Mouse (Mus musculus) heart, embryonic 11.5 days (tissue): ENCODE results near the gene Tcam1. TPM values are rescaled to one million over a fixed set of nuclear protein-coding genes. Genes with fewer than 3 reads are reported as not detected.
A peak's percentile ranks its signal among the peaks of the same experiment; 100 is the strongest.

Experiments used
- ATAC-seq: fragments of 200-750 bp; cut with Nextera tagmentation; replicated peaks from 2 replicates; pipeline ENCODE4 v1.8.0; 2017; ENCODE audit warnings: moderate library complexity; ENCODE audit not compliant: insufficient number of reproducible peaks, low FRiP score, low TSS enrichment
- H3K27ac ChIP-seq: fragments of 300-500 bp; sonication (generic); 2 replicates; pipeline ENCODE4 v1.5.1; 2014; ENCODE audit warnings: mild to moderate bottlenecking, low read depth, low read length
- H3K27me3 ChIP-seq: fragments of 300-500 bp; sonication (generic); 2 replicates; pipeline ENCODE4 v1.6.1; 2014; ENCODE audit warnings: mild to moderate bottlenecking, low read length, mixed read lengths; ENCODE audit not compliant: control insufficient read depth, insufficient read depth
- H3K36me3 ChIP-seq: fragments of 300-500 bp; sonication (generic); 2 replicates; pipeline ENCODE4 v1.6.1; 2014; ENCODE audit warnings: mild to moderate bottlenecking, low read length, moderate library complexity, mixed read lengths; ENCODE audit not compliant: control insufficient read depth, insufficient read depth
- H3K4me1 ChIP-seq: fragments of 300-500 bp; sonication (generic); 2 replicates; pipeline ENCODE4 v1.6.1; 2014; ENCODE audit warnings: low read length; ENCODE audit not compliant: control insufficient read depth, insufficient read depth
- H3K4me2 ChIP-seq: fragments of 300-500 bp; sonication (generic); 2 replicates; pipeline ENCODE4 v1.6.1; 2014; ENCODE audit warnings: mild to moderate bottlenecking, moderate library complexity
- H3K4me3 ChIP-seq: fragments of 300-500 bp; sonication (generic); 2 replicates; pipeline ENCODE4 v1.5.1; 2014; ENCODE audit warnings: low read depth, low read length
- H3K9ac ChIP-seq: fragments of 300-500 bp; sonication (generic); 2 replicates; pipeline ENCODE4 v1.6.1; 2014; ENCODE audit warnings: mild to moderate bottlenecking, low read depth, low read length, moderate library complexity
- H3K9me3 ChIP-seq: fragments of 300-500 bp; sonication (generic); replicated peaks from 2 replicates; pipeline ENCODE4 v1.6.1; 2016; ENCODE audit warnings: low read length; ENCODE audit not compliant: control insufficient read depth
- WGBS: fragments of 180-500 bp; shearing (Covaris S2); extraction: QIAGEN DNeasy Blood & Tissue Kit; methylation state at CpG from one replicate; pipeline ENCODE4 v1.1.7; 2014; ENCODE audit not compliant: insufficient replicate concordance; 5-methylcytosine and 5-hydroxymethylcytosine counted together
- polyA plus RNA-seq: library from polyadenylated mRNA; unstranded; fragments of >200 nt; fragmentation: Nextera tagmentation; extraction: Ambion mirVana; gene quantifications from 2 replicates; pipeline ENCODE4 v1.2.1, GENCODE M21; 2014

Tcam1 gene
- polyA plus RNA-seq, 1 experiment from 2014 or later, result 0.13 TPM

DNA sequence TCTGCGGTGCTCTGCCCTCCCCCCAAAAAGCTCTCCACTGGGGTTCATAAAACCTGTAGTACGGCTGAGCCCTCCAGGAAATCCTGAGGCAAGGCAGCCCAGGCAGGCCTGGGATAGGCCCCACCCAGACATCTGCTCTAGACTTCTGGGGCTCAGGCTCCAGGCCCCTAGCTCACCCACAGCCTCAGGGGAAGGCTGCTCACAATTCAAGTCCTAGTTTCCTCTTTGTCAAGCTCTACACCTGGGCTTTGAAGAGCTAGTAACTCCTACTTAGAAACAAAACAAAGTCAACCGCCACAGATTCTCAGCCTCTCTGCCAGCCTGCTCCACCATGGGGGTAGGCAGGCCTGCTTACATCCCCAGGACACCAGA is 7.4 kb upstream of the Tcam1 start:
- no peaks in the 10 kb centered on the region for H3K9me3 ChIP-seq
- peaks cover 30% of the 10 kb centered on the region for H3K36me3 ChIP-seq
- peaks cover 27% of the 10 kb centered on the region for H3K4me1 ChIP-seq
- no peak overlapping the region for H3K4me2 ChIP-seq
- H3K27ac ChIP-seq, result no peak overlapping the region
- no peak for ATAC-seq
- 36% methylated on average over 3 of the region's 3 CpGs for WGBS
- peak overlapping the region; percentile 46; the same call in 1 of the 2 replicates for H3K9ac ChIP-seq
- H3K4me3 ChIP-seq, result no peak overlapping the region
- no peaks in the 10 kb centered on the region for H3K27me3 ChIP-seq

DNA sequence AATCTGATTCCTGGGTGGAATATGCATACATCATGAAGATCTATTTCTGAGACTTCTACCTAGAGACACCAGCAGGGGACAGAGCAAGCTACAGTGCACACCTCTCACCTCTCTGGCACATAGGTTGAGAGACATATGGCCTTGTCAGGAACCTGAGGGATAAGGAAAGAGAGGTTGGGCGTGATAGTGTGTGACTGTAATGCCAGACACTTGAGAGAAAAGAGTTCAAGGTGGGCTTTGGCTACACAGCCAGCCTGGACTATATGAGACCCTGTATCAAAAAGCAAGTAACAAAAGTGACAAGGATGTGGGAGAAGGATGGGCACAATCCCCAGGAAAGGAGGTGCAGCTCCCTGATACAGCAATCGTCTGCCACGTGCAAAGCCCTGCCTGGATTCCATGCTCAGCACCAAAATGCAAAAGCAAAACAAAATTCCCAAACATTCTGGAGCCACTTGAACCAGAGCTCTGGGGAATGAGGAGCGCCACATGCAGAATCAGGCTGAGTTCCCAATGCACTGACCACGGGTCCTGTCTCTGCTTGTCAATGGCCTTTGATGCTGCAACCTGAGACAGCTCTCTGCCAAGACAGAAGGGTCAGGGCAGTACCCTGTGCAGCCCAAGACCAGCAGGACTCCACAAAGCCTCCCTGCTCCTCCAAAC is 5.2 kb upstream of the Tcam1 start:
- peak overlapping the region; percentile 84 for H3K9ac ChIP-seq
- H3K9me3 ChIP-seq, result no peaks in the 10 kb centered on the region
- ATAC-seq, result no peak
- 0 out of 2 replicates have a peak overlapping the region, but pooled peaks have one; percentile 0 for H3K27ac ChIP-seq
- whole genome bisulfite sequencing, result 38% methylated on average over 5 of the region's 5 CpGs
- peaks cover 33% of the 10 kb centered on the region for H3K4me1 ChIP-seq
- peak overlapping the region; percentile 79 for H3K4me3 ChIP-seq
- no peaks in the 10 kb centered on the region for H3K27me3 ChIP-seq
- peak overlapping the region; percentile 77 for H3K4me2 ChIP-seq
- H3K36me3 ChIP-seq, result peaks cover 8% of the 10 kb centered on the region

DNA sequence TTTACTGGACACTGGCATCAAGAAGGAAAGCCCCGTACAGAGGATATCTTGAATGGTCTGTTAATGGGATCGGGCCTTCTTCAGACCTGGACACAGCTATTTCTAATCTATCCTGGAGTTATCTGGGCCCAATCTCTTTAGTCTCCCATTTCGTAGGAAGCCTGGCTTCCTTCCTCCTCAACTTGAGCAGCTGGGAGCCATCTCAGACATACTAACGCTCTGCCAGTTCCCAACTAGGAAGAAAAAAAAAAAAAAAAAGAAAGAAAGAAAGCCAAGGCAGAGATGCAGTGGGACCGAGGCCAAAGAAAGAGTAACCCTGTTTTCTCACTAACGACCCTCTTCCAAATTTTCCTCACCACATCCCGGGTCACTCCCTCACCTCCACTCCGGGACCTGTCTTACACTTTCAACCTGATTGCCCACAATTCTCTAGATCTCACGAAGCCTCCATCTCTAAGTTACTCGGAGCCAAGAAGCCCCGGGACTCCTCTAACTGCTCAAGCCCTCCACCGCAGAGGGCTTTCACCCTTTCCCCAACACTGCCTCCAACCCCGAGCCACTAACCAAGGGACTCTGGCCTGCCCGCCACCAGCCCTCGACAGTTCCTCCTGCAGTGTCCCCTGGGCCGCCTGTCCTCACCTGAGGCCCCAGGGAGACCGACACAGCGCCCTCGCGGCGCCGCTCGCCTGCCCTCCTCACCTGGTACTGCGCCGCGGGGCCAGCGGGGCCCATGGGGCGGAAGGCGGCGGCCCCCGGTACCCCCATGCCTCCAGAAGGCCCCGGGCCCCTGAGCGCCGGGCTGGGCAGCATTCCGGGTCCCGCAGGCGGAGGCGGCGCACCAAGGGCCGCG is 4.5 kb upstream of the Tcam1 start:
- H3K9me3 ChIP-seq, result no peaks in the 10 kb centered on the region
- peak overlapping the region; percentile 79 for H3K4me3 ChIP-seq
- H3K27me3 ChIP-seq, result no peaks in the 10 kb centered on the region
- peak overlapping the region; percentile 77 for H3K4me2 ChIP-seq
- H3K9ac ChIP-seq, result peak overlapping the region; percentile 84
- peak; percentile 55 for ATAC-seq
- WGBS, result 1% methylated on average over 41 of the region's 41 CpGs
- H3K36me3 ChIP-seq, result peaks cover under 1% of the 10 kb centered on the region
- H3K4me1 ChIP-seq, result peaks cover 33% of the 10 kb centered on the region
- H3K27ac ChIP-seq, result peak overlapping the region; percentile 85

DNA sequence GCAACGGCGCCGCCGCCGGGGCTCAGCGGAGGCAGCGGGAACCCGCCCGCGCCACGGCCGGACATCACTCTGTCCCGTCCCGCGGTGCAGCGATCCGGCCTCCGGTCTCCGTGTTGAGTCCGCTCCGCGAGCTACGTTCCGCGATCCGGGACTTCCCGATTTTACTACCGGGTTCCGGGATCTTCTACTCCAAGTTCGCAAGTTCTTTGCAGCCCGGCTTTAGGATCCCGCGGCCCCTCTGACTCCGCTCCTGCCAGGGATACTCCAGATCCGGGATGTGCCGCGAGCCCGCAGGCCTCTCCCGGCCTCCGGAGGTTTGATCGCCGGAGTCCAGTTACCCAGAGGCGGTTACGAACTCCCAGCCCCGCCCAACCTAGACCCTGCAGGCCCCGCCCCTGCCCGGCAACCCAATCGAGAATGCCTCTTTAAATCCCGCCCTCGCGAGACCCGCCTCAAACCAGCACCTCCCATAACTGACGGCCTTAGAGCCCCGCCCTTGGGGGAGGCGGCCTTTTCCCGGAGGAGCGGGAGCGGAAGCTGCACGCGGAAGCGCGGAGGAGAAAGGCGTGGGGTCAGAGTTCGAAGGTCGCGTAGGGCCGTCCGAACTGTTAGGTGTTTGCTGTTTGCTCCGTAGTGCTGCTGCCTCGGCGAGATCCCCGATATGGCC is 3.7 kb upstream of the Tcam1 start, which contains the start of gene Smarcd2:
Smarcd2 (minus strand) TSS at position 329 of the 667 bp plus-strand sequence.
- ATAC-seq, result peak; percentile 90
- peak within 1 kb of the TSS; percentile 85 for H3K27ac ChIP-seq
- H3K4me2 ChIP-seq, result peak within 1 kb of the TSS; percentile 77
- H3K36me3 ChIP-seq, result no peaks in the 10 kb centered on the region; the same call in 1 of the 2 replicates
- under 1% methylated on average over 72 of the region's 72 CpGs for WGBS
- H3K9me3 ChIP-seq, result no peaks in the 10 kb centered on the region
- peak within 1 kb of the TSS; percentile 79 for H3K4me3 ChIP-seq
- no peaks in the 10 kb centered on the region for H3K27me3 ChIP-seq
- peak within 1 kb of the TSS; percentile 84 for H3K9ac ChIP-seq
- H3K4me1 ChIP-seq, result peaks cover 32% of the 10 kb centered on the region

DNA sequence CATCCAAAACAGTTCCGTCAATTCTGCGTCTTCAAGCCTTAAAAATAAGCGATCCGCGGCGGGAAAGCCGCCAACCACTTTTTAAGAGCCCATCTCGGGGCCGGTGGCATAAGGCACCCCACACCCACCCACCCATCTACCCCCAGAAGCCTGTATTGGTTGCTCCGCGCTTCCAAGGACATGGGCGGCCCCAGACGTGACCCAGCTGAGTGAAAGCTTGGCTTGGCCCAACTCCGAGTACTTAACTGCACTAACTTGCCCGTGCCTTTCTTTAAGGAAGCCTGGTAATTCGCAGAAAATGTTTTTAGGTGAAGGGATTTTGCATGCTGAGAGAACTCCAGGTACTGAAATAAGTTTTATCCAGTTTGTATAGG is 3.2 kb upstream of the Tcam1 start:
- Histone ChIP-seq H3K9ac (peak overlapping the region; percentile 72), H3K9me3 (no peaks in the 10 kb centered on the region), H3K27ac (peak overlapping the region; percentile 79), H3K27me3 (no peaks in the 10 kb centered on the region), H3K4me2 (peak overlapping the region; percentile 77), H3K36me3 (no peaks in the 10 kb centered on the region; the same call in 1 of the 2 replicates), H3K4me1 (peaks cover 27% of the 10 kb centered on the region), H3K4me3 (peak overlapping the region; percentile 79)
- ATAC-seq, result peak; percentile 12; the same call in 1 of the 2 replicates
- WGBS, result 11% methylated on average over 16 of the region's 16 CpGs

DNA sequence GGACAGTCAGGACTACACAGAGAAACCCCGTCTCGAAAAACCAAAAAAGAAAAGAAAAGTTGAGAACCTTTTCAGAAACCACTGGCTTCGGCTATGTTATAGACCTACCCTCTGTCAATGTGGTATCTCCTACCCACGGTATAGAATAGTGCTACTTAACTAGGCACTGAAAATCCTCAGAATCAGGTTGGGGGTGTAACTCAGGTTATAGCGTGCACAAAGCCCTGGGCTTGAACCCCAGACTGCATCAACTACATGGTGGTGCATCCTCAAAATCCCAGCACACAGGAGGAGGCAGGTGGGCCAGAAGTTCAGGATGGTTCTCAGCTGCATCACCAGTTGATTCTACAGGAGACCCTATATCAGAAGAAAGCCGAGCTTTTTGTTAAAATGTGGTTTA is 2.7 kb upstream of the Tcam1 start:
- Histone ChIP-seq H3K4me2 (peak overlapping the region; percentile 77), H3K9ac (no peak overlapping the region), H3K27me3 (no peaks in the 10 kb centered on the region), H3K4me1 (peaks cover 22% of the 10 kb centered on the region), H3K4me3 (no peak overlapping the region; the same call in 1 of the 2 replicates), H3K27ac (no peak overlapping the region), H3K9me3 (no peaks in the 10 kb centered on the region), H3K36me3 (no peaks in the 10 kb centered on the region; the same call in 1 of the 2 replicates)
- ATAC-seq, result no peak
- WGBS, result 90% methylated on average over 6 of the region's 6 CpGs

DNA sequence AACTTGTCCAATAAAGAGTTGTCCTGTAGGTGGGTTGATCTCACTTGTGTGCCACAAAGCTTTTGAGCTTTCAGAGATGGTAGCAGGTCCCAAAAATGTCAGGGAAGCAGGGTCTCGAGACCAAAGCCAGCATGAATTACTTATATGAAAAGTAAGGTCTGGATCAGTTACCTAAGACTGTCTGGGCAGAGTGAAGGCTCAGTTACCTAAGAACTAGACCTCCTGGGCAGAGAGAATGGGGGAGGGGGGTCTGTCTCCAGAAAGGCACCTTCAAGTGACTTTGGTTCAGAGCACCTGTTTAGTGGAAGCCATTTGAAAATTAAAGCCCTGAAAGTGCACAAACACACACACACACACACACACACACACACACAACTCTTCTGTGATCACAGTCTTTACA is 2.1 kb upstream of the Tcam1 start:
- H3K4me2 ChIP-seq, result no peak overlapping the region
- no peaks in the 10 kb centered on the region; the same call in 1 of the 2 replicates for H3K36me3 ChIP-seq
- no peak overlapping the region for H3K27ac ChIP-seq
- no peak overlapping the region for H3K4me3 ChIP-seq
- H3K27me3 ChIP-seq, result no peaks in the 10 kb centered on the region
- H3K9me3 ChIP-seq, result no peaks in the 10 kb centered on the region
- no peak overlapping the region for H3K9ac ChIP-seq
- no peak for ATAC-seq
- WGBS, result 79% methylated on average over 1 of the region's 1 CpGs
- H3K4me1 ChIP-seq, result peaks cover 16% of the 10 kb centered on the region

DNA sequence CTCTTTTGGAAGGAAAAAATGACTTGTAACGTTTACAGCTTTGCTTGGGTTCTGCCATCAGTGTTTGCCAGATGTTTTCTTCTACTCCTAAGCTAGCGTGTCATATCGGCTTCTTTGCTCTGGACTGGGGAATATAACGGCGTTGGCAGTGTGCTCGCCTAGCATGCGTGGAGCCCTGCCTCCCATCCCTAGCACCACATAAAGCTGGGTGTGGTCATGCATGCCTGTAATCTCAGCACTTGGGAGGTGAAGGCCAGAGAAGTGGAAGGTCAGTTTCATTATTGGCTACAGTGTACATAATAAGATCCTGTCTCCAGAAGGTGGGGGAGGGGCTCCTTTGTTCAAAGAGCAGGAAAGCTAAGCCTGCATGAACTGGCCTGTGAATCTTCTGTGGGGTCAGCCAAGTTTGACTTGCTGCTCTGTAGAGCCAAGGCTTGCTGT is 1.5 kb upstream of the Tcam1 start:
- no peak overlapping the region for H3K9ac ChIP-seq

More for the DNA sequence above, 1.5 kb upstream of the Tcam1 start:
- H3K4me2 ChIP-seq, result no peak overlapping the region
- WGBS, result 80% methylated on average over 7 of the region's 7 CpGs
- no peaks in the 10 kb centered on the region; the same call in 1 of the 2 replicates for H3K36me3 ChIP-seq
- peaks cover 16% of the 10 kb centered on the region for H3K4me1 ChIP-seq
- H3K27ac ChIP-seq, result no peak overlapping the region
- ATAC-seq, result no peak
- no peaks in the 10 kb centered on the region for H3K9me3 ChIP-seq
- H3K4me3 ChIP-seq, result no peak overlapping the region
- H3K27me3 ChIP-seq, result no peaks in the 10 kb centered on the region
